Mouse (Mus musculus) erythroid progenitor cell, adult 5-6 weeks (primary cell): ENCODE measurements around the gene Phb2. TPM values are rescaled to one million over a fixed set of nuclear protein-coding genes. Genes with fewer than 3 reads are reported as not detected.

Experiments
- ATAC-seq: replicated peaks from 2 replicates; pipeline ENCODE4 v1.8.0; 2016; ENCODE audit warnings: moderate number of reproducible peaks, mild to moderate bottlenecking, moderate TSS enrichment, inconsistent platforms; ENCODE audit not compliant: poor library complexity, low FRiP score, severe bottlenecking
- total RNA-seq, 2 experiments: library from RNA; stranded (forward) in 1 of 2; stranded (reverse) in 1 of 2; fragments of 150-400 nt in 1 of 2; fragments of 186-747, 209-891 nt in 1 of 2; gene quantifications; 2 replicates each; pipeline versions ENCODE4 v1.2.3 to v1.2.4; 2015 to 2017; ENCODE audit warnings: low replicate concordance in 2 of 2

Phb2 gene
- total RNA-seq, 2 experiments from 2014 or later = 61.2 to 79.9 TPM

DNA sequence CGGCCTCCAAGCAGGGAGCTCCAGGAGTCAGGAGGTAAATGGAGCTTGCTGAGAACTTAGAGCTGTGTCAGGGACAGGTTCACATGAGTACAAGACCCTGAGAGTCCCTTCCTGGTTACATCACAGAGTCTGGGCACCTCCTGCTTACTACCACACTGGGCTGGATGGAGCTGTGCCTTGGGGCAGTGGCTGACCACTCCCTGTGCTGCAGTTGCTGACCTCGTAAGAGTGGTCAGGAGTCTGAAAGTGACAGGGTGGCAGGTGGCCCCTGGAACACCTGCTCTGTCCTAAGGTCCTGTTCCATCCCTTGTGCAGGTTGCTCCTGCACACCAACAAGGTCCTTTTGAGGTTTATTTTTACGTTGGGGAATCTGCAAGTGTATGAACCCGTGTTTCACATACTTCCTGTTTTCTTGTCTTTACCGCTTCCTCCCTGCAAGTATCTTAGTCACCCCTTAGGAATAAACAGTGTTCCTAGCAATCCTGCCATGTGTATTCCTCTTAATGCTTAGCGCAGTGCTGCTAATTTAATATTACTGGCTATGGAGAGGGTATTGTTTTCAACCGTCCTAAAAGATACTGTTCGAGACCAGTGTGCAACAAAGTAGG is 23.9 kb upstream of the Phb2 start:
- no peak for ATAC-seq

DNA sequence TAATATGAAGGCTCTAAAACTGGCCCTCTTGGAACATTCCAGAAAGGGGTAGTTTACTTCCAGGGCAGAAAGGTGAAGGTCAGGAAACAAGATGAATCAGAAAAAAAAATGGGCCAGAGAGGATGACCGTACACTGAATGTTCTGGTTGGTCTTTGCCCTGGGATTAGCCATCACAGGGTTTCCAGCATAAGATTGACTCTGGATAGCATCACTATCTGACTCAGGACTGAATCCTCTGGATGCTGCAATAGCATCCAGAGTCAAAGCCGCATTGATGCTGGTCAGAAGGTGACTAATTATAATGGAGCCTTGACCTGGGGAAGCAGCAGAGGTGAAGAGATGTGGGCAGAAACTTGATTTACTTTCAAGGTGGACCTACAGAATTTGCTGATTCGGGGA is 23.1 kb upstream of the Phb2 start:
- no peak for ATAC-seq

DNA sequence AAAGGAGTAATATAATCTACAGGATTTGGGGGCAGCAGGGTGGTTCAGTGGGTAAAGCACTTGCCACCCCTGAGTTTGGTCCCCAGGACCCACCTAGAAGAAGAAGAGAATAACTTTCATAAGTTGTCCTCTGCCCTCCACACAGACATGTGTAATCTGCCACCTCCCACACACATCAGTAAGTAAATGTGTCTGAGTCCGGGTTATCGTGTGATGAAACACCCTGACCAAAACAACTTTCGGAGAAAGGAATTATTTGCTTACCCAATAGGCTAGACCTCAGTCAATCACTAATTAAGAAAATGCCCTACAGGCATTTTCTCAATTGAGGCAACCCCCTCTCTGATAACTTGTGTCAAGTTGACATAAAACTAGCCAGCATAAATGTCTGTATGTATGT is 21.6 kb upstream of the Phb2 start:
- ATAC-seq = no peak

DNA sequence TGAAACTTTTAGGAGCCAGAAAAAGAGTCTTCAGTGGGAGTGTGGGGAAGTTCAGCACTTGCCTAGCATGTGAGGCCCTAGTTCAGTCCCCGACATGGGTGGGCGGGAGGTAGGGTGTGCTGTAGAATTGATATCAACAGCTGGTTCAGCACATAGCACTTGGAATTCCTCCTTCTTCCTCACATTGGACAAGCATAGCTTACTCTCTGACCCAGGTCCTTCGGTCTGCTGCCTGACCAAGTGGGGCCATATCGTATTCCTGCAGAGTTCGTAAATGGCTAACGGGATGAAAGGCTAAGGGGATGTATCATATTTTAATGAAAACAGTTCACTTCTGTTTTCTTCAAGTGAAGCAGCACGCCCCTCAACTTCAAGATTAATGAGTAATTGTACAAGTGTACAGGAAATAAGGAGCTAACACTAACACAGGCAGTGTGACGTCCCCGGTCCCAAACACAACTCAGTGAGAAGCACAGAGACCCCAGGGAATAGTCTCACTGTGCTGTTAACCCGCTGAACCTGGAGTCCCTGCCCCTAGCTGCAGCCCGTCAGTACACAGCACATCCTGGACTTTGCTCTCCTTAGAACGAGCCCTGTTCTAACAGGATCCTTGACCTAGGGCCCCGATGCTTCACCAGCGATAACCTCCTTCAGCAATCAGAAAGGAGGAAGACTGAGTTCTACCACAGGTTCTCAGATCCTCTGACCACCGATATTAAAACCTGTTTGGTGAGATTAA is 18.7 kb upstream of the Phb2 start:
- no peak for ATAC-seq

DNA sequence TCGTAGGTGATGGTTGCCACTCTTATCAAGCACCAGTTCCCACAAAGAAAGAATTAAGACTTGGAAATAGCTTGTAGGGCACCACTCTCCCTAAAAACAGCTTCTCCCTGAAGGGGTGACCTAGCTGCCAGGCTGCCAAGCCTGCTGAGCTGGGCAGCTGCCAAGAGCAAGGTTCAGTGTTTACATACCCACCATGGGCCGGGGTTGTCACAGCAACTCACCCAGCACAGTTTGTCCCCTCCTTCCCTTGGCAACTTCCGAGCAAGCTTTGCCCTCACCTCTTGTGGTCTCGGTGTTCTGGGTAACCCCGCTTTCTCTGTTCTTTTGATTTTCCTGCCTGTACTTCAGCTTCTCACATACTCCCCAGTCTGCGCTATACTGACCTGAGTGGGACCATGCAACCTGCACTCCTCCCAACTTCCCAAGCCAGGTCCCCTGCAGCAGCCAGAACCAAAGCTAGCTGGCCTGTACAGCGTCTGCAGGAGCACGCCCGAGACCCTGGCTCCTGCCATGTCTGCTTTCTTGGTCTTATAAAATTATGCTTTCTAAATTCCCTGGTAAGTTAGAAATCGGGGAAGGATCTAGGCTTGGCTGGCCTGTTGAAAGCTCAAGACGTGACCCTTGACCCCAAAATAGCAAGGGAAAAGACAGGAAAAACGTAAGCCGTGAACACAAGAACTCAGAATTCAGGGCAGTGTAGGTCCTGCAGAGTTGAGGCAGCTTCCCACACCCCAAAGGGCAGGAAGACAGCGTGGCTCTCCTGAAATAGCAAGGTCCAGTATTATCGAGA is 17.8 kb upstream of the Phb2 start:
- no peak for ATAC-seq

DNA sequence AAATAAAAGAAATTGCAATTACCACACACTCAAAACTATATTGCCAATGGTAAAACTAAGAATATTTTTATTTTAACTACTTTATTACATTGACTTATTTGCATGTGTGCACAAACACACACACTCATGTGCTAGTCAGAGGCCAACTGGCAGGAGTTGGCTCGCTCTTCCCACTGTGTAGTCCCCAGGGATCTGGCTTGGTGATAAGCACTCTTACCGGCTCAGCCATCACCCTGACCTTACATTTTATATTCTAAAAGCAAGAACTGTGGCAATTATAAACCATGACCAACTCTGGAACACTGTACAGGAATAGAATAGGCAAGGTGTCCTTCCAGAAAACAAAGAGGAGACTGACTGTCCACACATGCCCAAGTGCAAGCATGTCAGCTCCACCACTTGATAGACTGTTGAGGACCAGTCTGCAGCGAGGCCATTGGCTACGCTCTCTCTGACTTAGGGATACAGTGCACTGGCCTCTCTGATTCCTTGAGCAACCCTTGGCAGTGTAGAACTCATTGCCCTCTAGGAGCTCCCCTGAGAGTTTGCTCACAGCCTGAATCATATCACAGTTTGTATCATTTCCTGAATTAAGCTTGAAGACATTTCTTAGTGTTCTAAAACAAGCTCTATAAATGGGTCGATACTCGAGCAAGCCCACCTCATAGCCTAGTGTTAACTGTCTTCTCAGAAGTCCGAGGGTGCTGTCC is 15.5 kb upstream of the Phb2 start:
- ATAC-seq = no peak

DNA sequence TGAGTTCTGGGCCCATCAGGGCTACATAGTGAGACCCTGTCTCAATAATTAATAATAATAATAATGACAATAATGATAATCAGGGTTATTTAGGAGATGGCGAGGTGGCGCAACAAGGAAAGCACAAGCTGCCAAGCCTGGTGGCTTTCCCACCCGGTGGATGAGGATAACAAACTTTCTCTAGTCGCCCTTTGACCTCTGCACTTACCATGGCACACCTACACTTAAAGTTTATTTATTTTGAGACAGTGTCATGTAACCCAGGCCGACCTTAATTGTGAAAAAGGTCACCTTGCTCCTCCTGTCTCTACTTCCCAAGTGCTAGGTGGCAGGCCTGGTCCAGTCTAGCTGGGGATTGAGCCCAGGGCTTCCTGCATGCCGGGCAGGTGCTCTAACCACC is 13.4 kb upstream of the Phb2 start:
- ATAC-seq = no peak

DNA sequence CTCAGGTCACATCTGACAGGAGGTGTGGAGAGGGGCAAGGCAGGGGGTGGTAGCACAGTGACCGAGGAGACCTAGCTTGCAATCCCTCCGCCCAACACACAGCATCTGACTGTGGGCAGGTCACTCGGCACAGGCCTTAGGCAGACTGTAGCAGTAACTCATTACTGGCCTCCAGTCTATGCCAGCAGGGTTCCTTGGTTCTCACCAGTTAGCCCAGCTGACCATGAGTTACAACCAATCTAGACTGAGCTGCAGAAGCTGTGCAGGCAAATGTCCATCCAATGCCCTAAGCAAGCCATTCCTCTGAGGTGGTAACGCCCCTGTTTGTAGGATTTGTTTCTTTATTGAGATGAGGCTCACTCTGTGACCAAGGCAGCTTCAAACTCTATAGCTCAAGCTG is 12.8 kb upstream of the Phb2 start:
- no peak for ATAC-seq

DNA sequence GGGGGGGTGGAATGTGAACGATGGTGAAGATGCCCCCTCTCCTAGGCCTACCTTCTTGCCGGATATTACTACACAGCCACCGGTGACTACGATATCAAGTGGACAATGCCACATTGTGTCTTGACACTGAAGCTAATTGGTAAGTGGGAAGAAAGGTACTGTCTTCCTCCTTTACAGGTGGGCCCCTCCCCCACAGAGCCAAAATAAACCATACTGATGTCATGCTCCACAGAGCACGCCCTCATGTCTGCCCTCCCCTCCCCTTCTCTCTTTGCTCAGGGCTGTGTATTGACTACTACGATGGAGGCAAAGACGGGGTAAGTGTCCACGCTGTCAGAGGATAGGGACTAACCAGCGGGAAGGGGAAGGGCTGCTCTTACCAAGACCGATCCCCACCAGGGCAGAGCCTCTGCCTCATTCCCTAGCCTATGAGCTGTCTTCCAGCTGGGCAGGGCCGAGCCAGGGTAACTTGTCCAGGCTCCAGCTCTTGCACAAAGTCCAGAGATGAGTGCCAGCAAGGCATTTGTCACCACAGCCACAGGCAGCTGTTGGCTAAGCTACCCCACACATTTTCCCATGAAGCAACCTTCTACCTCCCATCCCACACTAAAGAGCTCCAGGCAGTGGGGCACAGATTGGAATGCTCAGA is 12.1 kb upstream of the Phb2 start:
- no peak for ATAC-seq

DNA sequence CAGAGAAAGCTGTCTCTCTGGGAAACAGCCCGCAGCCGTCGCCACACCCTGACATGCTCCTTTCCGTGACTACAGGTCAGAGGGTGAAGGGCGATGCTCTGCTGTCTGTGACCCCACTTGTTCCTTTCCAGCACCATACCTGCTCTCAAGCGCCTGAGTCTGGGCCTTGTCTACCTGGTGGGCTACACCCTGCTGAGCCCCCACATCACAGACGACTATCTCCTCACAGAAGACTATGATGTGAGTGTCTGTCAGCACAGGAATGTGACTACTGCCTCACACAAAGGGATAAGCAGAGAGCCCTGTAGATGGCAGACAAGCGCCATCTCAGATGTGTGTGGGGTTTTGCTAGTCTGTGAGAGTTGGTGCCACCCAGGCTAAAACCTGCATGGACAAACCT is 10.8 kb upstream of the Phb2 start:
- no peak for ATAC-seq

DNA sequence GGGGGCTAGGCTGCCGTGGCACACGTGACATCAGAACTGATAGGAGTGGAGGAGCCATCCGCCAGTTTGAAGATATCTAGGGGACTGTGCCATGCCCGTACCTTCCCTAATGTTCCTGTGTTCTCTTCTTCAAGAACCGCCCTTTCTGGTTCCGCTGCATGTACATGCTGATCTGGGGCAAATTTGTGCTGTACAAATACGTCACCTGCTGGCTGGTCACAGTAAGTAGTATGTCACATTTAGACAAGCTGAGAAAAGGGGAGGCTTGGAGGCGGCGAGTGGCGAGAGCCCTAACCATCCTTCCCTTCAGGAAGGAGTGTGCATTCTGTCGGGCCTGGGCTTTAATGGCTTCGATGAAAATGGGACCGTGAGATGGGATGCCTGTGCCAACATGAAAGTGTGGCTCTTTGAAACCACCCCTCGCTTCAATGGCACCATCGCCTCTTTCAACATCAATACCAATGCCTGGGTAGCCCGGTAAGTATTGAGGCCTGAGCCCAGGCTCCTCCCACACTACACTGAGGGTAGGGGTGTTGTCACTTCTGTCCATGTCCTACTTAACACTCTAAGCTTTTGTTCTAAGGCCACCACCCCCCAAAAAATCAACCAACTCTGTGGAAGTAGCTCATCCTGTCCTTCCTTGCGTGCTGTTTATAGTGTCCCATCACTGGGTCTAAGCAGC is 9.9 kb upstream of the Phb2 start:
- no peak for ATAC-seq

DNA sequence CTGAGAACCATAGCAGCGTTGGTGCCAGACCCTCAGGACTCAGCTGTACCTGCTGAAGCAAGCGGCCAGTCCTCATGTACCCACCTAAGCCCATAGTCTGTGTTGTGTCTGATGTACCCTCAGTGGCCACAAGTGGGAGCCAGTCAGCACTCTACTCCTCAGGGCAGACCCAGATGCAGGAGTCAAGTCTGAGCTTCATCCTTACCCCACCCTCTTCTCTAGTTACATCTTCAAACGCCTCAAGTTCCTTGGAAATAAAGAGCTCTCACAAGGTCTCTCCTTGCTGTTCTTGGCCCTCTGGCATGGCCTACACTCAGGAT is 9.4 kb upstream of the Phb2 start:
- ATAC-seq = peak; percentile 76

DNA sequence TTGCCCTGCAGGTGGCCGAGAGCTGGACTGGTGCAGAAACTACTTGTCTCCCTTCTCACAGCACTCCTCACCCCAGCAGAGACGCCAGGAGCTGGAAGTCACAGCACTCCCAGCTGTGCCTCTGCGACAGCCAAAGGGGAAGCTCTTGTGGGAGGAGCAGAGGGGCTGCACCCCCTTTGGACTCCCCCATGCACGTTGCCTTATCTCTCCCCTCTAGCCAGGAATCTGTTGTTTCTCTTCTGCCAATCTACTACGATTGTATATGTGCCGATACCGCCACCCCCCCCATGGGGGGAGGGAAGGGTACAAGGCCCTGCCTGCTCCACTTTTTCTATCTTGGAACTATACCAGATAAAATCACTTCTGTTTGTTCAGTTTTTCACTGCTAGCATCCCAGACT is 8.3 kb upstream of the Phb2 start:
- no peak for ATAC-seq

DNA sequence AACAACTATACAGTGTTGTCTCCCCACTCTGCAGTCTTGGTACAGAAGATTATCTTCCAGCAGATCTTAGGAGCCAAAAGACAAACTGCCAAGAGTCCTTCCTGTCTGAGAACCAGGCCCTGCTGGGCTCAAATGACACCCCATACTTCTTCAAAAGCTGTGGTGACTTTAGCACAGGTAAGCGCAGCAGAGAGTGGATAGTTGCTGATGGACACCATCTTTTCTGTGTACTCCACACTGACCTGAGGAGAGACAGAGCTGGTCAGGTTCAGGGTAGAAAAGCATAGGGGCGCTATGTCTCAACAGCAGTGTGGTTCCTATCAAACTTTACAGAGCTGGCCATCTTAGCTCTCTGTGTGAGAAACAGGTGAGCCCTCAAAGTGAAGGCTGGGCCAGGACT is 7.7 kb upstream of the Phb2 start:
- no peak for ATAC-seq

DNA sequence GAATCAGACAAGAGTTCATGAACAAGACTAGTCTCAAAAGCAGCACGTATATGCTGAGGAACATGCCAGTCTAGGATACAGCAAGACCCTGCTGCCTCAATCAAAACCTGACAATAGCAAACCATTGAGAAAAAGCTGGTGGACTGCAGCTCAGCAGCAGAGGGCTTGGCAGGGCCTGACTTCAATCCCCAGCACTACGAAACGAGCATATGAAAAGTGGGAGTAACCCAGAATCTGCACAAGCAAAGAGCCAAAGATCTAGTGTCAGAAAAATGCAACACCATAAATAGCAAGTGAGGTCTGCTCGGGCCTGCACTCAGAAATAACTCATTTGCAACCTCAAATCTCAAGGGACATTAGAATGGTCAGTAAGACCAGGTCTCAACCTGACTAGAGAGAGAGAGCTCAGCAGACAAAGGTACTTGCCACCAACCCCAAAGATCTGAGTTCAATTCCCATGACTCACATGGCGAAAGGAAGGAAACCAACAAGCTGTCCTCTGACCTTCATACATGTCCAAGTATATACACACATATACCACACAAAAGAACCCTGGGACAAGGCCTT is 6.0 kb upstream of the Phb2 start:
- no peak for ATAC-seq

DNA sequence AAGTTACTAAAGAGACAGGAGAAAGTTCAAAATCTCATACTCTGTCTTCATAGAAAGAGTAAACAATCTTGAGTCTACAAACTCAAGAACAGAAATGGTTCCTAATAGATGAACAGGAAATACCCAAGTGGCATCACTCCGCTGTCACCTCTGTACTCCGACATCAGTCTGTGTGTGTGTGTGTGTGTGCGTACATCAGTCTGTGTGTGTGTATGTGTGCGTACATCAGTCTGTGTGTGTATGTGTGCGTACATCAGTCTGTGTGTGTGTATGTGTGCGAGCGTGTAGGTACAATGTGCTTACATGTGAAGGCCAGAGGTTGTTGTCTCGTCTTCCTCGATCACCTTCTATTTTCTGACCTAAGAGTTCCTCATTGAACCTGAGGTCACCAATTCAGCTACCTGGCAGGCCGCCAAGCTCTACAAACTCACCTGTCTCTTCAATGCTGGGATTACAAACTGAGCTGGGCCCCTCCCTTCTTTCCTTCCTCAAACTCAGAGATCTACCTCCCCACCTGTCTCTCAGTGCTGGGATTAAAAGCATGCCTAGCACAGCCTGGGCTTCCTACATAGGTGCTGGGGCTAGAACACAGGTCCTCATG is 3.7 kb upstream of the Phb2 start:
- ATAC-seq = no peak

DNA sequence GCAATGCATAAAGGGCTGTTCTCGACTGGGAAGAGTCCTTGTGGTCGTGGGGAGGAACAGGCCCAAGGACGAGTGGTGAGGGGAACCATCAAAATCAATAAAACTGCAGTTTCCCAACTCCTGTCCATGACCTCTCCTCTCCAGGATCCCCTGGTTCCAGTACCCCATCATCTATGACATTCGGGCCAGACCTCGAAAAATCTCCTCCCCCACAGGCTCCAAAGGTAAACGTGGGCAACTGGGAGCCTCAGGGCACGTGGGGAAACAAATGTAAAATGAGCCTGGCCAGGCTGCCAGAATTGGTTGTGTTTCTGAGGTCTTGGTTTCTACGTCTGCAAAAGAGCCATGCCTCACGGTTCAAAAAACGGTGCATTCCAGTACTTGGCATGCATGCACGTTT is 782 bp downstream of the Phb2 start:
- ATAC-seq = no peak

DNA sequence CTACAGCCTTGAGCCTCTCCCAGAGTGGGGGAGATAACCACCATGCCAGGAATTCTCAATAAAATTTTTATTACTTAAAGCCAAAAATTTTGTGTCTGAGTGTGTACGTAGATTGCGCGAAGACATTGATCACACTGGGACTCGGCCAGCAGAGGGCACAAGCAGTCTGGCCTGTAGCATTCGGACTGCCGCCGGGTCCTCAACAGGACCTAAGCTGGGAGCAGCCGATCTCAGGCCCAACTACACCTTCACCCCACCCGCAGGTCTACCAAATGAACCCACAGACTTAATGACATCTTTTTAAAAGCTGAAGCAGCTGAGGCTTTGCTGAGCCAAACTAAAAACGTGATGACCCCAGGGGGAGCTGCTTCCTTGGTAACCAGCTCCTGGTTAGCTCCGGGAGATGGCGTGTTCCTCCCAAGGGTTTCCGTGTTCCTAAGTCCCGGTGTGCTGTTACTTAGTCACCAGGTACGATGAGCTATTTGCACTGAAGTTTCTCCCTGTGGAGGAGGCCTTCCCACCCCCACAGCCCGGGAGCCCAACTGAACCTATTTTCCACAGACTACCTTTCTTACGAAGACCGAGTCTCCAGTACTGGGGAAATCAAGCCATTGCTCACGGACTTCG is 4.8 kb downstream of the Phb2 start:
- no peak for ATAC-seq

DNA sequence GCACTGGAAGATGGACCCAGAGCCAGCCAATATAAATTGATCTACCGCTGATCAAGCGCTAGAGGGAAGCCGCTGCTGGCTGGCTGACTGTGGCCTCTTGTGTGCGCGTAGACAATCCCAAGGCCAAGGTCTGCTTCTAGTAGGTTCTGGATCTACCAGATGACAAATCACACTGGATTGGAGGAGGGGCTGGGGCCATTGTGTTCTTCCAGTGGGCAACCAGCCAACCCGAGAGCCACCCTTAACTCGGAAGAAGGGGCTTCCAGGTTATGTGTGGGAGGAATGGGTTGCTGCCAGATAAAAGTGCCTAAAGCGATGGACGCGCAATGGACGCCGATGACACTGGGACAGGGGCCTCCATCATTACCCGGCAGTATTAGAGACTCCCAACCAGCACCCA is 5.8 kb downstream of the Phb2 start:
- ATAC-seq = no peak
